Mouse (Mus musculus): ENCODE results near the gene Mfrp. TPM values are rescaled to one million over a fixed set of nuclear protein-coding genes. Genes with fewer than 3 reads are reported as not detected.

The Mfrp gene
- total RNA-seq, 2 experiments from 2014 or later, result not detected

Other genes starting within 250 kb of the Mfrp start
- 10 to 100 TPM; 41.2 to 44.2 TPM for gene Thy1, start 58.3 kb upstream of the Mfrp start, total RNA-seq (2021)
- 10 to 100 TPM; 36.4 to 40.9 TPM for gene Usp2, start 34.7 kb upstream of the Mfrp start, total RNA-seq (2021)
- 10 to 100 TPM; 13.2 to 17.8 TPM for gene C1qtnf5, start 5.5 kb downstream of the Mfrp start, total RNA-seq (2021)
- gene Gm49380, start 11.8 kb downstream of the Mfrp start, total RNA-seq (2021), result under 1 TPM; 0.27 to 0.48 TPM
- 10 to 100 TPM; 19.4 to 24.1 TPM for gene Rnf26, start 11.8 kb downstream of the Mfrp start, total RNA-seq (2021)
- 10 to 100 TPM; 24.2 to 90.7 TPM for gene Mcam, start 32.7 kb downstream of the Mfrp start, total RNA-seq (2021)
- 10 to 100 TPM; 27.9 to 37.1 TPM for gene Cbl, start 132.3 kb downstream of the Mfrp start, total RNA-seq (2021)
- 1 to 10 TPM; 2.8 to 5.3 TPM for gene Ccdc153, start 138.9 kb downstream of the Mfrp start, total RNA-seq (2021)
- gene Pdzd3, start 149.7 kb downstream of the Mfrp start, total RNA-seq (2021), result not detected
- 10 to 100 TPM; 14.0 to 17.1 TPM for gene Nlrx1, start 166.9 kb downstream of the Mfrp start, total RNA-seq (2021)
- gene Abcg4, start 186.9 kb downstream of the Mfrp start, total RNA-seq (2021), result 10 to 100 TPM; 16.1 to 30.7 TPM
- gene Hinfp, start 203.9 kb downstream of the Mfrp start, total RNA-seq (2021), result 10 to 100 TPM; 18.3 to 22.6 TPM
- gene C2cd2l, start 218.6 kb downstream of the Mfrp start, total RNA-seq (2021), result 10 to 100 TPM; 35.2 to 41.7 TPM
- 10 to 100 TPM; 21.7 to 30.9 TPM for gene Dpagt1, start 224.3 kb downstream of the Mfrp start, total RNA-seq (2021)
- 10 to 100 TPM; 26.8 to 34.4 TPM for gene H2afx, start 233.0 kb downstream of the Mfrp start, total RNA-seq (2021)
- 10 to 100 TPM; 52.3 to 87.5 TPM for gene Hmbs, start 242.5 kb downstream of the Mfrp start, total RNA-seq (2021)

All from adrenal gland, adult 18-20 months (tissue).